Mouse (Mus musculus) bone marrow macrophage, adult 2 months (primary cell): ENCODE data around the gene Efcab10. TPM values are rescaled to one million over a fixed set of nuclear protein-coding genes. Genes with fewer than 3 reads are reported as not detected.
A peak's percentile ranks its signal among the peaks of the same experiment; 100 is the strongest.

Experiments used
- H3K27ac ChIP-seq: 2 replicates; pipeline ENCODE4 v1.5.1; 2012; ENCODE audit warnings: low read depth, low read length; ENCODE audit not compliant: insufficient read depth
- H3K4me1 ChIP-seq: 2 replicates; pipeline ENCODE4 v1.6.1; 2012; ENCODE audit warnings: low read length; ENCODE audit not compliant: control insufficient read depth, insufficient read depth
- H3K4me3 ChIP-seq: 2 replicates; pipeline ENCODE4 v1.5.1; 2012; ENCODE audit warnings: mild to moderate bottlenecking, low read length, moderate library complexity; ENCODE audit not compliant: insufficient read depth
- CTCF ChIP-seq: IDR thresholded peaks from 2 replicates; pipeline ENCODE4 v1.5.1; 2012; ENCODE audit warnings: low read depth, mild to moderate bottlenecking, low read length, moderate library complexity
- POLR2A ChIP-seq: IDR thresholded peaks from 2 replicates; pipeline ENCODE4 v1.6.1; 2012; ENCODE audit warnings: mild to moderate bottlenecking, low read depth, low read length, borderline replicate concordance
- polyA plus RNA-seq: library from polyadenylated mRNA; stranded (reverse); fragments of >200 nt; gene quantifications from 2 replicates; pipeline ENCODE4 v1.2.4, GENCODE M21; 2012; ENCODE audit not compliant: missing spikeins, insufficient read depth, insufficient read length

Efcab10 gene
- polyA plus RNA-seq, 1 experiment: not detected

GRCm38 (mm10) chr12:33365133-33365532 is 29.5 kb upstream of the Efcab10 start:
- H3K4me1 ChIP-seq: 0 out of 2 replicates have a peak, but pooled peaks cover 2% of the 10 kb centered on the region
- no peak overlapping the region for H3K27ac ChIP-seq
- TF ChIP-seq POLR2A (no peak), CTCF (no peak)
- no peak overlapping the region for H3K4me3 ChIP-seq

DNA sequence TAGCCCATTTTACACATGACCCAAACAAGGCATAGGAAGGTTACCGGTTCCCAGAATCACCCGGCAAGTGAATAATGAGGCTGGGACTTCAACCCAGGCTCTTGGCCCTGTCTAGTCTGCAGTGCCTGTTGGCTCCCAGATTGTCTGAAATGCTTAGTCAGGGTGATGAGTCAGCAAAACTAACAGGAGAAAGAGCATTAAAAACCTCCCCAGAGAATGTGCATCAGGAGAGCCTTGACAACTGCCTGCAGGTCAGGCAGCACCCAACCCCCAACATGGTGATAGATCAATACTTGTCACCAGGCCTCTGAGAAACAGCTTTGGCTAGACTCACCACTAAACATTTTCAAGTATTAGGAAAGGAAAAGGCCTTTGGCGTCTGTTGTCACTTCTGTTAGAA is 25.1 kb upstream of the Efcab10 start:
- Histone ChIP-seq H3K4me3 (no peak overlapping the region), H3K4me1 (peaks cover 6% of the 10 kb centered on the region), H3K27ac (no peak overlapping the region)
- TF ChIP-seq POLR2A (no peak), CTCF (no peak)

DNA sequence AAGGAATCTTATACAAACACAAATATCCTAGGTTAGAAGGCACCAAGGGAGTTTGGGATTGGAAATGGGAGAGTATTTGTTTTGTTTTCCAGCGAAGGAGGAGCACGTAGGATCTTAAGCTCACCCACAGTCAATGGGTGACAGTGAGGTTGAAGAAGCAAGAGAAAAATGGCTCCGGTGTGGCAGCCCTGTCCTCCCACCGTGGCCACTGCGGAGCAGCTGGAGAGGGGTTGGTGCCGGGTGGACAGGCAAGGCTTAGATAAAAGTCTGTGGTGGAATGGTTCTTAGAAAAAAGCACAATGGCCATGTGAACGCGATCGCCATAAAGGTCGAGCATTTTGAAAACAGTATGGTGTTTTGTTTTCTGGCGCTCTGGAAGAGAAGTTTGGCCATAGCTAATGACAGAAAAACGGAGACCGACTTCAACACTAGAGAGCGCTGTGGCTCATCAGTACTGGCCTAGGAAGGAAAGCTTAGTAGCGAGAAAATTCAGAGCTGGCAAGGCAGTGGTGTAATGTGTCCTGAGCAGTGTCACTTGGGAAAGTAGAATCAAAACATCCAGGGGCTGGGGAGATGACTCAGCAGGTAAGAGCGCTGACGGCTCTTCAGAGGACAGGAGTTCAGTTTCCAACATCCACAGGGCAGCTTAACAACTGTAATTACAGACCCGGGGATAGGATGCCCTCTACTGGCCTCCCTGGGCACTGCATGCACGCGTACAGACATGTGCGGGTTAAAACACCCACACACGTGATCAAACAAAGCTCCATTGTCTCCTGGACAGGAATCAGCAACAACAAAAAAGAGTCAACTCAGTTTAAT is 14.8 kb upstream of the Efcab10 start:
- TF ChIP-seq POLR2A: 0 out of 2 replicates have a peak, but pooled peaks have one; percentile 30
- TF ChIP-seq CTCF: peak; percentile 99
- no peak overlapping the region for H3K27ac ChIP-seq

GRCm38 (mm10) chr12:33388842-33389241 is 5.8 kb upstream of the Efcab10 start:
- Histone ChIP-seq H3K4me3 (no peak overlapping the region), H3K27ac (no peak overlapping the region), H3K4me1 (no peaks in the 10 kb centered on the region)
- TF ChIP-seq CTCF (peak; percentile 67), POLR2A (no peak)

More for the DNA sequence above, 14.8 kb upstream of the Efcab10 start:
- H3K4me3 ChIP-seq: peak overlapping the region; percentile 48
- H3K4me1 ChIP-seq: no peaks in the 10 kb centered on the region

DNA sequence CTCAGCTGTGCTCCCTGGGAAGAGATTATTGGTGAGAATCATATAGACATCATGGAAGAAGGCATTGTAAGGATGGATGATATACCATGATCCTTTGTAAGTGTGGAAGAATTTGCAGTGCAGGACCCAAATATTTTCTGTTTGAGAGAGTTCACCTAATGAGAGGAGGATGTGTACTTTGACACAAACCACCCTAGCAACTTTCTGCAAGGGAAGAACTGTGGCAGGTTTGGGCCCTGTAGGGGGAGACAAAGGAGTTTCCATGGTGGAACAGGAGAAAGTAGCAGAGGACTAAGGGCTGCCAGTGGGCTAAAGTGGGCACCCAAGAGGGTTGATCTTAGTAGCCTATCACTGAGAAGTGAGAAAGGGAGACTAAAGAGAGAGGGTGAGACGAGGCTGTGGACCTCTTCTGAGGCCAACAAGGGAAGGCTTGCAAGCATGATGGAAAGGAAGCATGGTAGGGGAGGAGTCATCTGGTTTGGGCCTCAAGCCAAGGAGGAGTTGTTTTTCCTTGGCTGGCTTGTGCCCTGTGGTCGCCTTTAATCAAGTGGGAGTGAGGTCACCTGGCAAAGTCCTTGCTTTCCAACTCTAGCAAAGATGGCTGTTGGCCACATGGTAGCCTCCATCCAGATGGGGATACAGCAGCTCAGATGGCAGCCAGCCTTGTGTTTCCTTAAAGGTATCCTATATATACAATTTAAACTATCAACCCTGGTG is 3.7 kb upstream of the Efcab10 start:
- Histone ChIP-seq H3K4me1 (no peaks in the 10 kb centered on the region), H3K27ac (no peak overlapping the region), H3K4me3 (no peak overlapping the region)
- TF ChIP-seq POLR2A: no peak
- TF ChIP-seq CTCF: no peak

- no peaks in the 10 kb centered on the region; the same call in 1 of the 2 replicates for H3K4me1 ChIP-seq
- H3K27ac ChIP-seq: peak overlapping the region; percentile 53; the same call in 1 of the 2 replicates
- no peak for TF ChIP-seq POLR2A
- TF ChIP-seq CTCF: no peak
- no peak overlapping the region for H3K4me3 ChIP-seq
Measured at GRCm38 (mm10) chr12:33403265-33403693, 8.6 kb downstream of the Efcab10 start.

- H3K4me3 ChIP-seq: no peak overlapping the region
- no peak for TF ChIP-seq POLR2A
- no peak for TF ChIP-seq CTCF
Measured at GRCm38 (mm10) chr12:33404996-33405395, 10.3 kb downstream of the Efcab10 start.

GRCm38 (mm10) chr12:33405398-33406026 is 10.9 kb downstream of the Efcab10 start:
- Histone ChIP-seq H3K4me1 (no peaks in the 10 kb centered on the region; the same call in 1 of the 2 replicates), H3K4me3 (no peak overlapping the region), H3K27ac (no peak overlapping the region)
- TF ChIP-seq CTCF (no peak), POLR2A (no peak)

More at GRCm38 (mm10) chr12:33404996-33405395, 10.3 kb downstream of the Efcab10 start:
- Histone ChIP-seq H3K27ac (no peak overlapping the region), H3K4me1 (no peaks in the 10 kb centered on the region; the same call in 1 of the 2 replicates)

GRCm38 (mm10) chr12:33411580-33412151 is 17.0 kb downstream of the Efcab10 start:
- Histone ChIP-seq H3K4me3 (no peak overlapping the region), H3K4me1 (no peaks in the 10 kb centered on the region), H3K27ac (no peak overlapping the region)
- TF ChIP-seq CTCF (no peak), POLR2A (no peak)
